Mouse (Mus musculus): ENCODE data around the gene Vps4b.

DNA sequence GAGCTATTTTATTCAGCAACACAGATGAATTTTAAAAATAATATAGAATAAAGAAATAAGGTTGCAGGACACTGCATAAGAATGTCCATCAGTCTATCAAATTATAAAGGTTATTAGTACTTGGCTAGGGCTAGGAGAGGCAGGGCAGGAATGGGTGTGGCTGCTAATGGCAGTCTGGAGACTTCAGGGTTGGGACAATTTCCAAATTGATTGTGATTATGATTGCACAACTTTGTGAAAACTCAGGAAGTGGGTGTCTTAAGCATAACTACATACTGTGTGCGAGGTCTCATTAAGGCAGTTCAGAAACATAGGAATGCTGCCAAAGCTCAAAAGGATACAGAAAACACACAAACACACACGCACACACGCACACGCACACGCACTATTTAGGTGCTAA, 44.5 kb downstream of the Vps4b start:
- TF ChIP-seq CTCF (IDR thresholded peaks at IDR 0.05; ENCODE audit: low read depth) = no peak
- no peak for TF ChIP-seq EP300 (IDR thresholded peaks at IDR 0.05; ENCODE audit: low read depth)
